Mouse (Mus musculus): ENCODE measurements around the gene B430306N03Rik. TPM values are rescaled to one million over a fixed set of nuclear protein-coding genes. Genes with fewer than 3 reads are reported as not detected.

Gene B430306N03Rik
- polyA plus RNA-seq, 1 experiment = 9.1 TPM

GRCm38 (mm10) chr17:48301792-48302191, 14.1 kb upstream of the B430306N03Rik start:
- no peak for DNase-seq (ENCODE audit: low read depth in 1 of 2, low spot score in 2 of 2)
- Histone ChIP-seq H3K4me3 (ENCODE audit: extremely low read depth, insufficient read depth, insufficient read length) (no peak overlapping the region), H3K4me1 (ENCODE audit: control insufficient read depth, insufficient read depth, insufficient read length) (peaks cover 21% of the 10 kb centered on the region; the same call in 1 of the 2 replicates), H3K27ac (ENCODE audit: insufficient read depth, low read length) (no peak overlapping the region; the same call in 1 of the 2 replicates), H3K27me3 (ENCODE audit: control insufficient read depth, insufficient read depth, low read length) (no peaks in the 10 kb centered on the region), H3K36me3 (ENCODE audit: control insufficient read depth, insufficient read depth, low read length) (peaks cover 11% of the 10 kb centered on the region)
- WGBS = 58% methylated on average over 5 of the region's 5 CpGs
- TF ChIP-seq POLR2A (IDR thresholded peaks at IDR 0.05; ENCODE audit: low read depth, low read length) (no peak), CTCF (IDR thresholded peaks at IDR 0.05; ENCODE audit: extremely low read depth, insufficient read depth, insufficient read length, insufficient replicate concordance) (no peak)

- no peak for DNase-seq (ENCODE audit: low read depth in 1 of 2, low spot score in 2 of 2)
- Histone ChIP-seq H3K4me3 (ENCODE audit: extremely low read depth, insufficient read depth, insufficient read length) (no peak overlapping the region), H3K36me3 (ENCODE audit: control insufficient read depth, insufficient read depth, low read length) (peaks cover 18% of the 10 kb centered on the region), H3K4me1 (ENCODE audit: control insufficient read depth, insufficient read depth, insufficient read length) (peaks cover 9% of the 10 kb centered on the region), H3K27ac (ENCODE audit: insufficient read depth, low read length) (no peak overlapping the region), H3K27me3 (ENCODE audit: control insufficient read depth, insufficient read depth, low read length) (no peaks in the 10 kb centered on the region)
- 76% methylated on average over 2 of the region's 2 CpGs for WGBS
- TF ChIP-seq POLR2A (IDR thresholded peaks at IDR 0.05; ENCODE audit: low read depth, low read length) = no peak
- no peak for TF ChIP-seq CTCF (IDR thresholded peaks at IDR 0.05; ENCODE audit: extremely low read depth, insufficient read depth, insufficient read length, insufficient replicate concordance)
Observed at GRCm38 (mm10) chr17:48312124-48312523, 3.8 kb upstream of the B430306N03Rik start.

GRCm38 (mm10) chr17:48318686-48319085, 2.7 kb downstream of the B430306N03Rik start:
- Histone ChIP-seq H3K4me1 (ENCODE audit: control insufficient read depth, insufficient read depth, insufficient read length) (peaks cover 13% of the 10 kb centered on the region), H3K27ac (ENCODE audit: insufficient read depth, low read length) (no peak overlapping the region), H3K27me3 (ENCODE audit: control insufficient read depth, insufficient read depth, low read length) (no peaks in the 10 kb centered on the region), H3K36me3 (ENCODE audit: control insufficient read depth, insufficient read depth, low read length) (no peaks in the 10 kb centered on the region), H3K4me3 (ENCODE audit: extremely low read depth, insufficient read depth, insufficient read length) (no peak overlapping the region)
- DNase-seq (ENCODE audit: low read depth in 1 of 2, low spot score in 2 of 2) = no peak
- TF ChIP-seq POLR2A (IDR thresholded peaks at IDR 0.05; ENCODE audit: low read depth, low read length) = no peak
- WGBS = 82% methylated on average over 1 of the region's 1 CpGs

- 80% methylated on average over 2 of the region's 2 CpGs for WGBS
- Histone ChIP-seq H3K27me3 (ENCODE audit: control insufficient read depth, insufficient read depth, low read length) (no peaks in the 10 kb centered on the region), H3K36me3 (ENCODE audit: control insufficient read depth, insufficient read depth, low read length) (no peaks in the 10 kb centered on the region), H3K27ac (ENCODE audit: insufficient read depth, low read length) (no peak overlapping the region), H3K4me1 (ENCODE audit: control insufficient read depth, insufficient read depth, insufficient read length) (peaks cover 16% of the 10 kb centered on the region), H3K4me3 (ENCODE audit: extremely low read depth, insufficient read depth, insufficient read length) (no peak overlapping the region)
- TF ChIP-seq CTCF (IDR thresholded peaks at IDR 0.05; ENCODE audit: extremely low read depth, insufficient read depth, insufficient read length, insufficient replicate concordance) (no peak), POLR2A (IDR thresholded peaks at IDR 0.05; ENCODE audit: low read depth, low read length) (no peak)
- DNase-seq (ENCODE audit: low read depth in 1 of 2, low spot score in 2 of 2) = no peak
Observed at GRCm38 (mm10) chr17:48321279-48321678, 5.3 kb downstream of the B430306N03Rik start.

GRCm38 (mm10) chr17:48323236-48323635, 7.3 kb downstream of the B430306N03Rik start:
- Histone ChIP-seq H3K36me3 (ENCODE audit: control insufficient read depth, insufficient read depth, low read length) (no peaks in the 10 kb centered on the region), H3K4me3 (ENCODE audit: extremely low read depth, insufficient read depth, insufficient read length) (no peak overlapping the region), H3K27ac (ENCODE audit: insufficient read depth, low read length) (no peak overlapping the region), H3K4me1 (ENCODE audit: control insufficient read depth, insufficient read depth, insufficient read length) (peaks cover 13% of the 10 kb centered on the region), H3K27me3 (ENCODE audit: control insufficient read depth, insufficient read depth, low read length) (no peaks in the 10 kb centered on the region)
- no peak for DNase-seq (ENCODE audit: low read depth in 1 of 2, low spot score in 2 of 2)
- no peak for TF ChIP-seq CTCF (IDR thresholded peaks at IDR 0.05; ENCODE audit: extremely low read depth, insufficient read depth, insufficient read length, insufficient replicate concordance)
- TF ChIP-seq POLR2A (IDR thresholded peaks at IDR 0.05; ENCODE audit: low read depth, low read length) = no peak
- WGBS = 93% methylated on average over 3 of the region's 3 CpGs

- no peak overlapping the region for H3K4me3 ChIP-seq (ENCODE audit: extremely low read depth, insufficient read depth, insufficient read length)
- no peaks in the 10 kb centered on the region for H3K36me3 ChIP-seq (ENCODE audit: control insufficient read depth, insufficient read depth, low read length)
- no peaks in the 10 kb centered on the region for H3K27me3 ChIP-seq (ENCODE audit: control insufficient read depth, insufficient read depth, low read length)
- peaks cover 9% of the 10 kb centered on the region; the same call in 1 of the 2 replicates for H3K4me1 ChIP-seq (ENCODE audit: control insufficient read depth, insufficient read depth, insufficient read length)
- 17% methylated on average over 5 of the region's 5 CpGs for WGBS
- peak overlapping the region; percentile 10; the same call in 1 of the 2 replicates for H3K27ac ChIP-seq (ENCODE audit: insufficient read depth, low read length)
- no peak for DNase-seq (ENCODE audit: low read depth in 1 of 2, low spot score in 2 of 2)
- TF ChIP-seq CTCF (IDR thresholded peaks at IDR 0.05; ENCODE audit: extremely low read depth, insufficient read depth, insufficient read length, insufficient replicate concordance) (no peak), POLR2A (IDR thresholded peaks at IDR 0.05; ENCODE audit: low read depth, low read length) (no peak)
Observed at GRCm38 (mm10) chr17:48324258-48324657, 8.3 kb downstream of the B430306N03Rik start.

- H3K4me3 ChIP-seq (ENCODE audit: extremely low read depth, insufficient read depth, insufficient read length) = no peak overlapping the region
- no peak overlapping the region for H3K27ac ChIP-seq (ENCODE audit: insufficient read depth, low read length)
- TF ChIP-seq CTCF (IDR thresholded peaks at IDR 0.05; ENCODE audit: extremely low read depth, insufficient read depth, insufficient read length, insufficient replicate concordance) (no peak), POLR2A (IDR thresholded peaks at IDR 0.05; ENCODE audit: low read depth, low read length) (no peak)
- peaks cover 9% of the 10 kb centered on the region; the same call in 1 of the 2 replicates for H3K4me1 ChIP-seq (ENCODE audit: control insufficient read depth, insufficient read depth, insufficient read length)
- WGBS = 94% methylated on average over 6 of the region's 6 CpGs
- no peaks in the 10 kb centered on the region for H3K27me3 ChIP-seq (ENCODE audit: control insufficient read depth, insufficient read depth, low read length)
- H3K36me3 ChIP-seq (ENCODE audit: control insufficient read depth, insufficient read depth, low read length) = no peaks in the 10 kb centered on the region
- no peak for DNase-seq (ENCODE audit: low read depth in 1 of 2, low spot score in 2 of 2)
Observed at GRCm38 (mm10) chr17:48325093-48325492, 9.2 kb downstream of the B430306N03Rik start.

Data from spleen, adult 2 months (tissue).